Mouse (Mus musculus) heart, embryonic 14.5 days (tissue): Measurements from ENCODE around the gene Rai1. TPM values are rescaled to one million over a fixed set of nuclear protein-coding genes. Genes with fewer than 3 reads are reported as not detected.

Experiments
- ATAC-seq: fragments of 200-750 bp; cut with Nextera tagmentation; 2 replicates; pipeline ENCODE4 v1.8.0; 2017; ENCODE audit warnings: low read depth, moderate TSS enrichment; ENCODE audit not compliant: insufficient number of reproducible peaks, insufficient read depth, low FRiP score
- H3K27ac ChIP-seq, 2 experiments: fragments of 200-500 bp in 1 of 2; fragments of 300-500 bp in 1 of 2; sonication (generic) in 1 of 2; replicated peaks in 1 of 2; 2 replicates each; pipeline ENCODE4 v1.5.1; 2012 to 2014; ENCODE audit warnings: low read depth in 2 of 2, low read length in 2 of 2, control low read depth in 1 of 2, mild to moderate bottlenecking in 1 of 2, mixed read lengths in 1 of 2; ENCODE audit not compliant: control insufficient read depth in 1 of 2, insufficient read depth in 1 of 2
- H3K27me3 ChIP-seq: fragments of 300-500 bp; sonication (generic); 2 replicates; pipeline ENCODE4 v1.6.1; 2014; ENCODE audit warnings: mild to moderate bottlenecking, low read length, control low read depth; ENCODE audit not compliant: control insufficient read depth, insufficient read depth
- H3K36me3 ChIP-seq: fragments of 300-500 bp; sonication (generic); 2 replicates; pipeline ENCODE4 v1.6.1; 2014; ENCODE audit warnings: mild to moderate bottlenecking, control low read depth, low read length, mixed read lengths; ENCODE audit not compliant: control insufficient read depth, insufficient read depth
- H3K4me1 ChIP-seq, 2 experiments: fragments of 200-500 bp in 1 of 2; fragments of 300-500 bp in 1 of 2; sonication (generic) in 1 of 2; 2 replicates each; pipeline ENCODE4 v1.6.1; 2012 to 2014; ENCODE audit warnings: low read length in 2 of 2, control low read depth in 1 of 2, mixed read lengths in 1 of 2; ENCODE audit not compliant: control insufficient read depth in 2 of 2, insufficient read depth in 2 of 2
- H3K4me2 ChIP-seq: fragments of 300-500 bp; sonication (generic); 2 replicates; pipeline ENCODE4 v1.6.1; 2014; ENCODE audit warnings: mild to moderate bottlenecking, low read length
- H3K4me3 ChIP-seq, 2 experiments: fragments of 200-500 bp in 1 of 2; fragments of 300-500 bp in 1 of 2; sonication (generic) in 1 of 2; 2 replicates each; pipeline ENCODE4 v1.5.1; 2012 to 2014; ENCODE audit warnings: low read length in 2 of 2, mild to moderate bottlenecking in 2 of 2, control low read depth in 1 of 2, low read depth in 1 of 2, moderate library complexity in 1 of 2; ENCODE audit not compliant: control insufficient read depth in 1 of 2, insufficient read depth in 1 of 2
- H3K9ac ChIP-seq: fragments of 300-500 bp; sonication (generic); 2 replicates; pipeline ENCODE4 v1.6.1; 2014; ENCODE audit warnings: mild to moderate bottlenecking, low read length
- H3K9me3 ChIP-seq: fragments of 300-500 bp; sonication (generic); 2 replicates; pipeline ENCODE4 v1.6.1; 2016; ENCODE audit warnings: low read length, control low read depth; ENCODE audit not compliant: control insufficient read depth
- WGBS: fragments of 180-500 bp; shearing (Covaris S2); extraction: QIAGEN DNeasy Blood & Tissue Kit; methylation state at CpG from one replicate; pipeline ENCODE4 v1.1.7; 2014; 5-methylcytosine and 5-hydroxymethylcytosine counted together
- microRNA-seq: library from miRNA; unstranded; fragments of <30 nt; microRNA quantifications from one replicate; pipeline ENCODE4, GENCODE M21; 2016
- polyA plus RNA-seq: library from polyadenylated mRNA; unstranded; fragments of >200 nt; fragmentation: Nextera tagmentation; extraction: Ambion mirVana; gene quantifications from 2 replicates; pipeline ENCODE4 v1.2.1, GENCODE M21; 2014

The Rai1 gene
- polyA plus RNA-seq, 1 experiment from 2014 or later: 19.0 TPM

- no peaks in the 10 kb centered on the region for H3K9me3 ChIP-seq
- no peak for ATAC-seq
- peak overlapping the region; percentile 31; the same call in 1 of the 2 replicates for H3K9ac ChIP-seq
- H3K4me3 ChIP-seq: no peak overlapping the region
- no peaks in the 10 kb centered on the region for H3K27me3 ChIP-seq
- H3K4me2 ChIP-seq: no peak overlapping the region
- H3K36me3 ChIP-seq: peaks cover 27% of the 10 kb centered on the region
- no peak overlapping the region for H3K27ac ChIP-seq
- H3K4me1 ChIP-seq: peaks cover 5 to 10% of the 10 kb centered on the region in 2 experiments; a peak in 3 of 4 replicates
Measured at GRCm38 (mm10) chr11:60246077-60246476, 141.3 kb downstream of the Rai1 start.

GRCm38 (mm10) chr11:60247753-60248550 lies 143.1 kb downstream of the Rai1 start:
- Histone ChIP-seq H3K9ac (no peak overlapping the region), H3K27me3 (no peaks in the 10 kb centered on the region), H3K9me3 (no peaks in the 10 kb centered on the region), H3K36me3 (peaks cover 13% of the 10 kb centered on the region), H3K4me1 (peaks cover 9 to 12% of the 10 kb centered on the region in 2 experiments), H3K4me2 (no peak overlapping the region), H3K27ac (no peak overlapping the region), H3K4me3 (no peak overlapping the region)
- 52% methylated on average over 5 of the region's 5 CpGs for WGBS
- no peak for ATAC-seq

Small RNA genes within 50 kb of the gene (microRNA-seq; reads per million reads assigned to microRNA genes)
- gene Mir6921 (not detected), gene Mir6922 (not detected)

Other genes starting within 250 kb of the Rai1 start
- gene Med9, start 156.8 kb upstream of the Rai1 start, polyA plus RNA-seq: 46.7 and 47.6 TPM in 2 replicates
- gene Rasd1, start 140.1 kb upstream of the Rai1 start, polyA plus RNA-seq: 8.1 and 8.3 TPM in 2 replicates
- 11.6 and 16.3 TPM in 2 replicates for gene Pemt, start 58.5 kb upstream of the Rai1 start, polyA plus RNA-seq
- gene Srebf1, start 117.6 kb downstream of the Rai1 start, polyA plus RNA-seq: 37.9 and 45.3 TPM in 2 replicates
- gene Tom1l2, start 247.9 kb downstream of the Rai1 start, polyA plus RNA-seq: 22.5 and 25.7 TPM in 2 replicates
- 1.8 and 3.3 TPM in 2 replicates for gene Drc3, start 248.3 kb downstream of the Rai1 start, polyA plus RNA-seq